Mouse (Mus musculus) monocyte, adult 5-6 weeks (primary cell): Measurements from ENCODE around the gene Fto. TPM values are rescaled to one million over a fixed set of nuclear protein-coding genes. Genes with fewer than 3 reads are reported as not detected.

ENCODE experiments used
- ATAC-seq: fragments of 153-309, 156-312 bp; replicated peaks from 2 replicates; pipeline ENCODE4 v1.8.0; 2017; ENCODE audit warnings: mild to moderate bottlenecking; ENCODE audit not compliant: low TSS enrichment, insufficient number of reproducible peaks, severe bottlenecking, poor library complexity, low FRiP score
- total RNA-seq: library from RNA; stranded (forward); fragments of 200-1000, 200-491, 200-594 nt; gene quantifications from 3 replicates; pipeline ENCODE4 v1.2.3, GENCODE M21; 2017

Gene Fto
- total RNA-seq, 1 experiment from 2014 or later: 12.3 TPM

DNA sequence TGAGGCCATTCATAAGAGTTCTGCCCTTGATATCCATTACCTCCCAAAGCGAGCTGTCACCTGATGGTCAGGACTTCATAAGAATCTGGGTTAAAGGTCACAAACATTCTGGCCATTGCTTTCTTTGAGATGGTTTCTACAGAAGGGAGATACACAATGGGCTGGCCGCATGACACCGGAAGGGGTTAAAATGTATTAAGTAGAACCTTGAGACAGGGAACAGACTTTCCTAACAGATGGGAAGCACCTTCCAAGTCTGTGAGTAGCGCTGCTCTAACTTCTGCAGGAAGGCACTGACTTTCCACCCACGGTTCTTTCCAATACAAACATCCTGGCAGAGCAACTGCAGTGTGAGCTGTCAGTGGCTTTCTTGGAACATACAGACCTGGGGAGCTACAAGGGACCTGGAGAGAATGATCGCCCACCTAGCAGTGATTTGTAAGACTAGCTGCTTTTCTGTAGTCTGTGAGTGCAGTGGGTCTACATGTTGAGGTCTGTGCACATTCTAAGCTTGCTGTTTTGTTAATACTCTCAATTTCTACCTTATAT lies 161.5 kb downstream of the Fto start:
- no peak for ATAC-seq

DNA sequence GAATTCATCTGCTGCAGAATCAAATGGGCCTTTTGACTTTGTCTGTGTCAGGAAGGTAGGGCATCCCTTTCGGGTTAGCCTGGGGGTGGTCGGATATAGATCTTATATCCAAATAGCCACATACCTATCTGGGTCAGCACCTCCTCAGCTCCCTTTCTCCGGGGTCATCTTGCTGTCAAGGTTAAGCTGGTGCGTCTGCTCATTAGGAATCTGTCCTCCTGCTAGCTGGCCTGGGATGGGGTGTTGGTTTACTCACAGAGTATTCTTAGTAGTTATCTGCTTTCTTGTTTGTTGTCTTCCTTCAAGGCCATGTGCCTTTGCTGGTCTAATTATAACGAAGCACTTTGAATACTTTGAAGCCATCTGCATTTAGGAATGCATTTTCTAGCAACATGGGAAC lies 163.7 kb downstream of the Fto start:
- no peak for ATAC-seq

DNA sequence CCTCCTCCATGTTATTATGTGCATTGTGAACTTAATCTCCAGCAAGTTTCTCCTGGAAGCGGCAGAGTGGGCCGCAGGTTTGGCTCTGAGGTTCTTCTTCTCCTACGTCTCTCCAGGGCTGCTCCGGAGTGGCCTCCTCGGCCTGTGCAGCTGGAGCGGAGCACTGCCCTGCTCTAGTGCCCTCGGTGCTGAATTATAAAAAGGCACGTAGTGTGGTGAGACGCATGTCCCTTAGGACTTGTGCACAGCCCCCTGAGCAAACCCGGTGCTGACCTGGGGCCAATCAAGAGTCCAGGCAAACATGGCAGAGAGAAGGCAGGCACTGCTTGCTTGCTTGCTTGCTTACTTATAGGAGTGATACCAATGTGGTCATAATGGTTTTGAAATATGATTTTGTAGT lies 164.1 kb downstream of the Fto start:
- no peak for ATAC-seq

DNA sequence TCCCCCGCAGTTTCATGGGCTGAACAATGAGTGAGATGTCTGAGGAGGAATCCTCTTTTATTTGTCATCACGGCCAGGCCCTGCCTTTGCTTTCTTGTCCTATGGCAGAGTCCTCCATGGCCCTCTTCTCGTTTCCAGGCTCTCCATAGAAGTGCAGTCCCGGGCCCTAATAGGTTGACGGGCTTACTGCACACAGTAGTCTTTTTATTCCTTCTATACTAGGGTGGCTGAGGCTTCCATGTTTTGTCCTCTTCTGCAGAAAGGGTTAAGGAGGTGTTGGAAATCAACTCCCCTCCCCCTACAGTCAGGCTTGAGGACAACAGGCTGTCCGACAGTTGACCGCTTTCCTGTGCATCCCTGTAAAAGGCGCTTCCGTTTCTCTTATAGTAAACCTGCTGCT lies 169.2 kb downstream of the Fto start:
- ATAC-seq: no peak

DNA sequence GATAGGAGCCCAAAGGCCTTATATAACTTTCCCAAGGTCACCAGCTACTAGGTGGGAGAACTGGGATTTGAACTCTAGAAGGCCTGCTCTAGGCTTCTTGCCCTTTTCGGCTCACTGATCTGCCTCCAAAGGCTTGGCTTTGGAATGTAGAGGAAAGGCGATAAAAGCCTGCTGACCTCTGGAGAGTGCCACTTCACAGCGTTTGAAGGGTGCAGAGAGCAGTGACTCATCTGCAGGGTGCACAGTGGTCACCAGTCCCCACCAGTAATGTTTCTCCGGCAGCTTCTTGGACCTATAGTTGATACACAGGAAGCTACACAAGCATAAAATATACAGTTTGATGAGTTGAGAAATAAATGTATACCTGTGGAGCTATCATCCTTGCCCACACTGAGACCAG lies 173.1 kb downstream of the Fto start:
- ATAC-seq: no peak

DNA sequence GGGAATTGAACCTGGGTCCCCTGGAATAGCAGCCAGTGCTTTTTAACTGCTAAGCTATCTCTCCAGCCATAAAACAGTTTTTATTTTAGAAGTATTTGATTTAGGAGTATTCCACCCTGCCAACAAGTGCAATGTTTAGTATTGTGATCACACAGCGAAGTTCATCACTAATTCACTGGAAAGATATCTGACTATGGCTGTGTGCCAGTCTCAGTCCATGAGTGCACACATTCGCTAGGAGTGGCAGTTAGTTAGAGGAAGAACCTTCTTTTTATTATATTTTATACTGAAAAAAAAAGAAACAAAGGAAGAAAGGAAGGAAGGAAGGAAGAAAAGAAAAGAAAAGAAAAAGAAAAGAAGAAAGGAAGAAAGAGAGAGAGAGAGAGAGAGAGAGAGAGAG lies 174.1 kb downstream of the Fto start:
- no peak for ATAC-seq

DNA sequence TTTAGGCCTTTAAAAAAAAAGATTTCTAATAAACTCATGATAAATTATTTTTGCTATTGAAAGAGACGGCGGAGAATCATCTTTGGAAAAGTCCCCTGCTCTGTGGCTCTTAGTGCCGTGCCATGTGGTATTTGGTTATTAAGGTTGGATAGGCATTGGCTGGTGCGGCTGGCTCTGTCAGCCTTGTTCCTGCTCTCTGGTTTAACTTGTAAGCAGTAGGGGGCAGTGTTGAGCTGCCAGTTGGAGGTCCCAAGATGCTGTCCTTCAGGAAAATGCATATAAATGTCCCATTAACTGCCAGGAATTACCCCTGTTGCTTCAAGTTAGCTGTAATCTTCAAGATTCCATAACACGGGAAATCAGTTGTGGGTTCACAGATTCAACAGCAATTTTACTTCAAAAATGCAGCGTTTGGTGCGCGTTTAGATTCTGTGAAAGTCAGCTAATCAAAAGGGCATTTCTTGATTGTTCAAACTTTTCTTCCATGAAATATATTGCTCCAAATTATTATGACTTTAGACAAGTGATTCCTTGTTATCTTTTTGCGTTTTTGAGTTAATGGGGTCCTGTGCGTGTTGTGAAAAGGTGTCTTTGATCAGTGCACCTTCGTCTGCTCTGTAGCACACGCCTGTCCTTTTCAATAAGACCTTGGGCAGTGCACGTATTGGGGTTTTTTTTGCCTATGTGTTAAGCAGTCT lies 174.9 kb downstream of the Fto start:
- ATAC-seq: no peak

DNA sequence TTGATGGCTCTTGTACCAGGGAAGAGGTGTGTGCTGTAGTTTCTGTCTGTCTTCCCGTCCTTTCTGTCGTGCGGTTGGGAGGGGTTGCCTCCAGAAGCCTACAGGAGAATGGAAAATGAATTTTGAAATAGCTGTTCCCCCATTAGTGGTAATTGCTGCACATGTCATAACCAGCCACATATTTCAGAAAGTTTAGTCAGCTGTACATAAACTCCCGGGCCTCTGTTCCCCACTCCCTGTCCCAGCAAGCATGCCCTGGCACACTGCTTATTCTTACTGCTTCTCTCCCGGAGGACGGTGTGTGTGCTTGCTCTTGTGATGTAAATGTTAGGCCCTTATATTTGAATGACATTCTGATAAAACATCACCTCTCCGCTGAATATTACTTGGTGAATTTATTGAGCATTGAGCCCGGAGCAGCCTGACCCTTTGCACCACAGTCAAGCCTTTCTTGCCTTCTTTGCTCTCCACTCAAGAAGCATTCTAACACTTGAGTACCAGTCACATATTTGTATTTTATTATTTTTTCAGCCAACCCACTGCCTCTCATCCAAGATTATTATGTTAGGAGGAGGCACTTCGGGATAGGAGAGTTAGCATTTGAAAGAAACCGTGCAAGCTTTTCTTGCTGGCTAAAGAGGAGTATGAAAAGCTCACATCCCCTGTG lies 175.6 kb downstream of the Fto start:
- ATAC-seq: no peak

DNA sequence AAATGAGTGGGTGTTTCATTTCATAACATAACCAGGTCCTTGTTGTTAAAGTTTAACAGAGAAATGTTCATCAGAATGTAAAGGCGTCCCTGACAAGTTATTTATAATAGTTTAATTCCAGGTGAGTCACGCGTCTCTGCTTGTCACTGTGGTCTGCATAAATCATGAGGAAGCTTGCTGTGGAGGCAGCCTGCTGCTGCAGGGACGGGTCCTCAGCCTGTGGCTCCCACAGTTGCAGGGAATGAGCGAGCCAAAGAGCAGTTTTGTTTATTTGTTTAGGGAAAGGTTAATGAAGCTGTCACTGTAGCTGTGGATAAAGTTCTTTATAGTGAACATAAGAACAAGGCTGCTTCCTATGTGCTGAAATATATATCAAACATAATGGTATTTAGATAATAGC lies 176.7 kb downstream of the Fto start:
- no peak for ATAC-seq

DNA sequence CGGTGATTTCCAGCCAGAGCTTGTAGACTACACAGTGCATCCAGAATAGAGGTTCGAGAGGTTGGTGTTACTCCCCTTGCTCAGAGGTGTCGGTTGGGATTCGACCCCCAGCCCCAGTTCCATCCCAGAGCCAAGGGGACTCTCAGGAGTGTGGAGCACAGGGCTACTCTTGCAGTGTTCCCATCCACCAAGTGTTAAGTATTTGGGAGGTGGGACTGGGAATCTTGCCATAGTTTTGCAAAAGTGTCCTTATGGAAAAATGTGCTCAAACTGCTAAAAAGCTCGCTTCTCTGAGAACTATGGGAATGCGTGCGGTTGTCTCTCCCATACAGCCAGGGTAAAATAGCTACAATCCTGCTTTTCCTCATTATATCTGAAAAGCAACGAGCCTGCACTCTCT lies 180.0 kb downstream of the Fto start:
- ATAC-seq: no peak

DNA sequence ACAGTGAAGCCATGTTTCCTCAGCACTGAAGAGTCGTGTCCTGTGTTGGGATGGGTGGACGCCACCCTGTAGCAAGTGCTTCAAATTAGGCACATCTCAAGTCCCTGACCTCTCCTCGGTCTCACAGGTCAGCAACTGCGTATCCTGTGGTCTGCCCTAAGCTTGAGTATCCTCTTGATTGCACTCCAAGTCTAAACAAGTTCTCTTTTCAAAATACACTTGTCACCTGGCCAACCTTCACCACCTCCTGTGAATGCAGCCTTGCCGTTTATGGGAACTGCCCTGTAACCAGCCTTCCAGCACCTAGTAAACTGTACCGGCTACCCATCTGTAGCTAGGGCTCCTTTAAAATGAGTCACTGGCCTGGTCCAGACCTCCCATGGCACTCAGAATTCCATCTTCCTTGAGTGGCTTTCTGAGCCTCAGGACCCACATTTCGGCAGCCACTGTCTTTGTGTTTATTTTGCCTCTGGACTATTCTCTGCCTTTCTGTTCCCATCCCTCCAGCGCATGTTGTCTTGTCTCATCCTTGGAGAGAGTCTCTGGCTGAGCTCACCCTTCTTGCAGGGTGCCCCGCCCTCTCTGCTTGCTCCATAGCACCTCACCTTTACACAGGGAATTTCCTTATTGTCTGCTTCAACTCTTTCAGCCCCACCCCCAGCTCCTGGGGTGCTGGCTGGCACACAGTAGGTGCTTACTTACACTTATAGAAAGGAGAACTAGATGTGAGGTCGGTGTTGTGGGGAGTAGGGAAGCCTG lies 181.4 kb downstream of the Fto start:
- ATAC-seq: no peak

DNA sequence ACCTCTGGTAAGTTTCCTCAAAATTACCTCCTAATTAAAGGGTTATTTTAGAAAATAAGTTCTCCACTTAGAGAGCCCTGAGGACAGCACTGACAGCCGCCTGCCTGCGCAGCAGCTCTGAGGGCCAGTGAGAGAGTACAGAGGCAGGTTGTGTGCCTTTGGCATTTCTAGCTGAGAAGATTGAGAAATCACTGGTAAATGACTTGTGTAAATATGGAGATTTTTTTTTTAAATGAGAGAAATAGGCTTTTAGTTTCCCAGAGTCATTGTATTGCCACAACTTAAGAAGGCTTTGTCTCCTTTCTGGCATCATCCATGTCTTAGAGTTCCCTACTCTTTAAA lies 181.9 kb downstream of the Fto start:
- no peak for ATAC-seq

DNA sequence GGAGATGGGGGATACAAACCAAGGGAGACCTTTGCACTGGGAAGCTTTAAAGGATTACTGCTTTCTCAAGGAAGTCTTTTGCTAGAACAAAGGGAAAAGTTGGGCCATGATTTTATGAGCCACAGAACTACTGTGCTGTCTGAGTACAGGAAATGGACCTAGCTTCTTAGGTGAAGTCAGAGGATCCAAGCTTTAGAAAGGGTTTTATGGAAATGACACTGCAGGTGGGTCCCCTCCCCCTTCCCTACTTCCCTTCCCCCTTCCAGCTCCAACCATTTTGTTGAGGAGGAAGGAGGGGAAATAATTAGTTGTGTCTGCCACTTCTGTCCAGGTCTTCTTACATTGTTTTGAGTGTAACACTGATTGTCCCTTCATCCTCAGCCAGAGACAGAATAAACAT lies 182.7 kb downstream of the Fto start:
- ATAC-seq: no peak

DNA sequence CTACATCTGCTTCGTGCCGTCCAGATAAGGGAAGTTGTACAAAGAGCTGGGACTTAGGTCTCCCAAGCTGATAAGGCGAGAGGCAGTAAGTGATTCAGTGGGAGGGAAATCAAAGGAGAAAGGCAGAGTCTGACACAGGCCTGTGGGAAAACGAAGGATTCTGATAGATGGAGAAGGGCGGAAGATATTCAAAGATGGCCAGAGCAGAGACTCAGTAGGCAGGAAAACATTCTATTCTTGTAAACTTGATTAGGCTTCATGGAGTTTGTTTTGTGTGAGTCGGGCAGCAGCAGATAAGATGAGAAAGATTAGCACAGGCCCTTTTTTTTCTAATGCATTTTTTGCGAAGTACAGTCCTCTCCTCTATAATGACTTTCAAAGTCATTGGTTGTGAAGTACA lies 183.6 kb downstream of the Fto start:
- ATAC-seq: no peak

DNA sequence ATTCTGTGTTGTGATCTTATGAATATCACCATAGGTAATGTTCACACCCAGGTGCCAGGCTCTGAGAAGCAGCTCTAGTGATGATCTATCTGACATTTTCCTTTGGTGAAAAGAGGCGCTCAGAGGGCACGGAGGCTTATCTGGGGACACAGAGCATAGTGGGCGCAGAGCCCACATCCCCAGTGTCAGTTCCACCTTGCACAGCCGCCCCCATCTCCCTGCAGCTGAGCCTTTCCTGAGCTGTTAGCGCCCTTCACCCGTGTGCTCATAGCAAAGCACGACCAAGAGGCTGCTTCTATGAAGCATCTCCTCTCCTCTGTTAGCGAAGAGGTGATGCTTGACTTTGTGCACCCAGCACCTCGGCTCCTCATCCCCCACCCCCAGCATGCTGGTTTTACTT lies 185.3 kb downstream of the Fto start:
- no peak for ATAC-seq

DNA sequence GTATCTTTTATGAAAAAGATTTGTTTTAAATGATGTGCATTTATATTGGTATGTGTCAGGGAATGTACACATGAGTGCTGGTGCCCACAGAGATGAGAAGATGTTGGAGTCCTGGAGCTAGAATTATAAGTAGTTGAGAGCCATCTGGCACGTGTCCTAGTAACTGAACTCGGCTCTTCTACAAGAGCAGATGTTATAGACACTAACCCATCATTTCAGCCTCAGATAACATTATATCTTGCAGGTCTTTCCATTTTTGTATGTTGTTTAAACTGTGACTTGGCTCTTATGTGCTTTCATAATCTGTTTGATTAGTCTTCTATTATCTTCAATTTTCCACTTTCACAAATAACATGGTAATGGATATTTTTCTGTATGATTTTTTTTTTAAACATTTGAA lies 186.0 kb downstream of the Fto start:
- ATAC-seq: no peak

DNA sequence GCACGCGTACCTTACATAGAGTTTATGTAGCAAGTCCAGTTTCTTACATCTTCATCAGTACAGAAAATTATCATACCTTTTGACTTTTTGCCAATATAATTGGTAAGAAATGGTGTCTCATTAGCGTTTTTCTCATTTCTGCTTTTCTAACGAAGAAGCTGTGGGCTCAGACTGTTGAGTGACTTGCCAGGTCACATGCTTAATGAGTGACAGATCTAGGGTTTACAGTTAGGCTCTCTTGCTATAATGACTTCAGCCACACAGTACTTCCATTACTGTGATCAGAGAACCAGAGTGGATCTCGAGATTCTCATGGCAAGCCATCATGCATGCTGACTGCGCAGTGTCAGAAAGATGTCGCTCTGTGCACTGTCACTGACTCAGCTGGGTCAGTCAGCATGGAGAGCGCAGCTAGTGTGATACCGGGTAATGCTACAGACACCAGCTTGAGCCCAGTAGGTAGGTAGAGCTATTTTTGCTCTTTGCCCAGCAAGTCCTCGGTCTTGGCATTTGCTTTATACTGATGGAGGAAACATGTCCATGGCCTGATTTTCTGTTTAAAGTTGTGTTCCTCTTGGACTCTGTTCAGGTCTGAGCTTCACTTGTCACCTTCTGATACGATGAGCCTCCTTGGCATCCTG lies 188.8 kb downstream of the Fto start:
- no peak for ATAC-seq

DNA sequence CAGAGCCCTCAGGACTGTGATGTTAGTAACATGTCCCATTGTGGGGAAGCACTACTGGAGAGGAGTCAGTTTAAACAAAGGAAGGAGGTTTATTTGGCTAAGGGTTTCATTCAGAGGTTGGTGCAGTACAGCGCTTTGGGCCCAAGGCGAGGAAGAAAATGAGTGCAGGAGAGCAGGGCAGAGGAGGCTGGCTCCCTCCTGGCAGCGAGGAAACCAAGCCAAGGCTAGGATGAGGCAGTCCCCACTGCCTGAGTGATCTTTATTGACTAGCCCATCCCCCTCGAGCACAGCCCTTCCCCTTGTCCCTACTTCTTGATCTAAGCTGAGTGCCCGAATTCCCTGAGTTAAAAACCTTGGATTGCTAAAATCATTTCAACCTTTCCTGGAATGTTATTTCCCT lies 189.5 kb downstream of the Fto start:
- ATAC-seq: no peak

DNA sequence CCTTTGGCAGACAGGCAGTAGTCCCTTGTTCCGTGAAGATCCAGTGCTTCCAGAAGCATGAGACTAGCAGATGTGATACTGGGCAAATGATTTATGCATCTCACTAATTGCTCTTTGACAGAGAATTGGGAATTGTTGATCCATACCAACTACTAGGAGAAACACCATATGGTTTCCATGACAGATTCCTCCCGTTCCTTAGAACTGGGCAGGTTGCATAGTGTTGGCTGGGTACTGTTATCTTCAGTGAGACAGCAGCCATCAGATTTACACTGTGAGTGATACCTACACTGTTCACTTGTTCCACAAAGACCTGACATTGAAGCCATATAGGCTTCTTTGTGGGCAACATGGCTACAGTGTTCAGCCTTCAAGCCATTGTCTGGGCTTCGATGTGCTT lies 191.0 kb downstream of the Fto start:
- no peak for ATAC-seq
